Mouse (Mus musculus) heart, embryonic 16.5 days (tissue): ENCODE results near the gene Hist1h2bm. TPM values are rescaled to one million over a fixed set of nuclear protein-coding genes. Genes with fewer than 3 reads are reported as not detected.
"Not testable (repeated sequence)": the region's sequence is repeated elsewhere in the genome, so short reads cannot be mapped to it uniquely, and the experiment has no call there.

Experiments used
- ATAC-seq: fragments of 200-750 bp; cut with Nextera tagmentation; replicated peaks from 2 replicates; pipeline ENCODE4 v1.8.0; 2017; ENCODE audit warnings: moderate number of reproducible peaks; ENCODE audit not compliant: insufficient read depth, low FRiP score; ENCODE audit errors: extremely low read depth
- H3K27ac ChIP-seq: fragments of 300-500 bp; sonication (generic); 2 replicates; pipeline ENCODE4 v1.5.1; 2014; ENCODE audit warnings: mild to moderate bottlenecking, low read length, control low read depth, moderate library complexity
- H3K27me3 ChIP-seq: fragments of 300-500 bp; sonication (generic); 2 replicates; pipeline ENCODE4 v1.6.1; 2014; ENCODE audit warnings: low read length, mixed read lengths; ENCODE audit not compliant: control insufficient read depth, insufficient read depth
- H3K36me3 ChIP-seq: fragments of 300-500 bp; sonication (generic); 2 replicates; pipeline ENCODE4 v1.6.1; 2014; ENCODE audit not compliant: control insufficient read depth, insufficient read depth
- H3K4me1 ChIP-seq: fragments of 300-500 bp; sonication (generic); 2 replicates; pipeline ENCODE4 v1.6.1; 2014; ENCODE audit warnings: low read length, mixed read lengths; ENCODE audit not compliant: control insufficient read depth, insufficient read depth
- H3K4me2 ChIP-seq: fragments of 300-500 bp; sonication (generic); 2 replicates; pipeline ENCODE4 v1.6.1; 2014; ENCODE audit warnings: low read depth, mild to moderate bottlenecking, control low read depth, low read length
- H3K4me3 ChIP-seq: fragments of 300-500 bp; sonication (generic); 2 replicates; pipeline ENCODE4 v1.5.1; 2014; ENCODE audit warnings: mild to moderate bottlenecking, control low read depth, low read length
- H3K9ac ChIP-seq: fragments of 300-500 bp; sonication (generic); 2 replicates; pipeline ENCODE4 v1.6.1; 2014; ENCODE audit warnings: low read length, control low read depth
- H3K9me3 ChIP-seq: fragments of 300-500 bp; sonication (generic); replicated peaks from 2 replicates; pipeline ENCODE4 v1.6.1; 2016; ENCODE audit warnings: low read length; ENCODE audit not compliant: control insufficient read depth
- WGBS: fragments of 180-500 bp; shearing (Covaris S2); extraction: QIAGEN DNeasy Blood & Tissue Kit; methylation state at CpG from one replicate; pipeline ENCODE4 v1.1.7; 2014; 5-methylcytosine and 5-hydroxymethylcytosine counted together
- polyA plus RNA-seq: library from polyadenylated mRNA; unstranded; fragments of >200 nt; fragmentation: Nextera tagmentation; extraction: Ambion mirVana; gene quantifications from 2 replicates; pipeline ENCODE4 v1.2.1, GENCODE M21; 2015

Gene Hist1h2bm
- polyA plus RNA-seq, 1 experiment from 2014 or later: 1.8 TPM

GRCm38 (mm10) chr13:21749387-21750158, 27.7 kb downstream of the Hist1h2bm start:
- H3K4me3 ChIP-seq: peak overlapping the region; percentile 54
- peak overlapping the region; percentile 74 for H3K4me2 ChIP-seq
- peak overlapping the region; percentile 72 for H3K9ac ChIP-seq
- no peak for ATAC-seq
- WGBS: 11% methylated on average over 5 of the region's 5 CpGs
- H3K9me3 ChIP-seq: no peaks in the 10 kb centered on the region
- peak overlapping the region; percentile 41 for H3K27ac ChIP-seq
- no peaks in the 10 kb centered on the region for H3K27me3 ChIP-seq
- no peaks in the 10 kb centered on the region for H3K36me3 ChIP-seq
- peaks cover 15% of the 10 kb centered on the region for H3K4me1 ChIP-seq

GRCm38 (mm10) chr13:21750159-21751017, 28.5 kb downstream of the Hist1h2bm start, which contains the start of gene Hist1h4k:
Gene Hist1h4k (minus strand): TSS chr13:21750505.
- peaks cover 17% of the 10 kb centered on the region for H3K4me1 ChIP-seq
- not testable (repeated sequence) for H3K27me3 ChIP-seq, H3K9me3 ChIP-seq, H3K36me3 ChIP-seq
- peak within 1 kb of the TSS; percentile 74 for H3K4me2 ChIP-seq
- peak; percentile 77 for ATAC-seq
- peak within 1 kb of the TSS; percentile 72 for H3K9ac ChIP-seq
- H3K27ac ChIP-seq: peak within 1 kb of the TSS; percentile 85
- peak within 1 kb of the TSS; percentile 54 for H3K4me3 ChIP-seq
- under 1% methylated on average over 40 of the region's 56 CpGs for WGBS

- ATAC-seq: no peak
- no peak overlapping the region for H3K4me3 ChIP-seq
- H3K36me3 ChIP-seq: no peaks in the 10 kb centered on the region
- peaks cover 17% of the 10 kb centered on the region for H3K4me1 ChIP-seq
- peak overlapping the region; percentile 41; the same call in 1 of the 2 replicates for H3K27ac ChIP-seq
- no peaks in the 10 kb centered on the region for H3K9me3 ChIP-seq
- H3K4me2 ChIP-seq: no peak overlapping the region
- peak overlapping the region; percentile 29; the same call in 1 of the 2 replicates for H3K9ac ChIP-seq
- H3K27me3 ChIP-seq: no peaks in the 10 kb centered on the region
Measured at GRCm38 (mm10) chr13:21751417-21751816, 29.6 kb downstream of the Hist1h2bm start.

GRCm38 (mm10) chr13:21751827-21752226, 30.0 kb downstream of the Hist1h2bm start:
- peaks cover 17% of the 10 kb centered on the region for H3K4me1 ChIP-seq
- no peak overlapping the region; the same call in 1 of the 2 replicates for H3K9ac ChIP-seq
- peak overlapping the region; percentile 41 for H3K27ac ChIP-seq
- no peak for ATAC-seq
- 40% methylated on average over 3 of the region's 3 CpGs for WGBS
- peak overlapping the region; percentile 71; the same call in 1 of the 2 replicates for H3K4me2 ChIP-seq
- no peaks in the 10 kb centered on the region for H3K9me3 ChIP-seq
- H3K4me3 ChIP-seq: no peak overlapping the region
- no peaks in the 10 kb centered on the region for H3K36me3 ChIP-seq
- no peaks in the 10 kb centered on the region for H3K27me3 ChIP-seq

- Histone ChIP-seq H3K4me2 (peak overlapping the region; percentile 71; the same call in 1 of the 2 replicates), H3K9ac (peak overlapping the region; percentile 74; the same call in 1 of the 2 replicates), H3K4me3 (no peak overlapping the region), H3K36me3 (no peaks in the 10 kb centered on the region), H3K27ac (peak overlapping the region; percentile 41), H3K27me3 (no peaks in the 10 kb centered on the region), H3K4me1 (peaks cover 17% of the 10 kb centered on the region), H3K9me3 (no peaks in the 10 kb centered on the region)
- ATAC-seq: no peak
- 35% methylated on average over 3 of the region's 3 CpGs for WGBS
Measured at GRCm38 (mm10) chr13:21752356-21752755, 30.5 kb downstream of the Hist1h2bm start.

- Histone ChIP-seq H3K4me2 (peak overlapping the region; percentile 71), H3K27me3 (no peaks in the 10 kb centered on the region), H3K27ac (peak overlapping the region; percentile 92), H3K4me3 (peak overlapping the region; percentile 59), H3K36me3 (no peaks in the 10 kb centered on the region), H3K4me1 (peaks cover 15% of the 10 kb centered on the region), H3K9me3 (no peaks in the 10 kb centered on the region), H3K9ac (peak overlapping the region; percentile 74)
- 5% methylated on average over 10 of the region's 10 CpGs for WGBS
- ATAC-seq: no peak
Measured at GRCm38 (mm10) chr13:21753051-21753523, 31.2 kb downstream of the Hist1h2bm start.

- peak within 1 kb of the TSS; percentile 71 for H3K4me2 ChIP-seq
- WGBS: under 1% methylated on average over 35 of the region's 50 CpGs
- H3K9ac ChIP-seq: peak within 1 kb of the TSS; percentile 75
- H3K4me1 ChIP-seq: peaks cover 15% of the 10 kb centered on the region
- H3K9me3 ChIP-seq, H3K27me3 ChIP-seq, H3K36me3 ChIP-seq: not testable (repeated sequence)
- H3K27ac ChIP-seq: peak within 1 kb of the TSS; percentile 92
- H3K4me3 ChIP-seq: peak within 1 kb of the TSS; percentile 59
- peak; percentile 90 for ATAC-seq
Measured at GRCm38 (mm10) chr13:21753524-21754285, 31.9 kb downstream of the Hist1h2bm start, which contains the start of the genes Hist1h2ak and Hist1h2bn. Gene Hist1h2ak (minus strand): TSS chr13:21753827. Gene Hist1h2bn (plus strand): TSS chr13:21754123.

GRCm38 (mm10) chr13:21754294-21755001, 32.6 kb downstream of the Hist1h2bm start:
- H3K36me3 ChIP-seq, H3K27me3 ChIP-seq, H3K9me3 ChIP-seq: not testable (repeated sequence)
- peak overlapping the region; percentile 71 for H3K4me2 ChIP-seq
- peak; percentile 5 for ATAC-seq
- H3K4me1 ChIP-seq: peaks cover 13% of the 10 kb centered on the region
- H3K4me3 ChIP-seq: peak overlapping the region; percentile 59
- peak overlapping the region; percentile 75 for H3K9ac ChIP-seq
- under 1% methylated on average over 22 of the region's 26 CpGs for WGBS
- peak overlapping the region; percentile 92 for H3K27ac ChIP-seq
